Mouse (Mus musculus): ENCODE results near the gene Esrrb. TPM values are rescaled to one million over a fixed set of nuclear protein-coding genes. Genes with fewer than 3 reads are reported as not detected.

Gene Esrrb
- total RNA-seq, 1 experiment from 2014 or later = not detected

DNA sequence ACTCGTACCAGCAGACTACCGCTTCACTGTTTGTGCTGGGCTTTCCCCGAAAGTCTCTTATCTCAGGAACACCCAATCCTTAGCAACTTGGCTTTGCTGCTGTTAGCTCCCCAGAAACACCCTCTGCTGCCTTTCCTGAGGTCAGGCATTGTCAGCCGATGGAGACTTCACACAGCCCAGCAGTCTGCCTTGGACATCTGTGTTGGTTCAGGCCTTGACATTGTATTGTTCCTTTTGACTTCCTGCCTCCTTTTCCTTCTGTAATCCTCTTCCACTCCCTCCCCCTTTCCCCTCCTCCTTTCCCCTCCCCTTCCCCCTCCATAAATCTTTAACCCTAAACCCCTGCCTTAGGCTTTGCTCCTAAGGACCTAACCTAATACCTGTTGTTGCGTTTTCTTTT lies 155.7 kb downstream of the Esrrb start:
- ATAC-seq (replicated peaks in 1 of 2; ENCODE audit: insufficient read depth in 1 of 2, low FRiP score in 2 of 2, low TSS enrichment in 1 of 2, low read depth in 1 of 2, poor library complexity in 2 of 2, severe bottlenecking in 2 of 2) = no peak

DNA sequence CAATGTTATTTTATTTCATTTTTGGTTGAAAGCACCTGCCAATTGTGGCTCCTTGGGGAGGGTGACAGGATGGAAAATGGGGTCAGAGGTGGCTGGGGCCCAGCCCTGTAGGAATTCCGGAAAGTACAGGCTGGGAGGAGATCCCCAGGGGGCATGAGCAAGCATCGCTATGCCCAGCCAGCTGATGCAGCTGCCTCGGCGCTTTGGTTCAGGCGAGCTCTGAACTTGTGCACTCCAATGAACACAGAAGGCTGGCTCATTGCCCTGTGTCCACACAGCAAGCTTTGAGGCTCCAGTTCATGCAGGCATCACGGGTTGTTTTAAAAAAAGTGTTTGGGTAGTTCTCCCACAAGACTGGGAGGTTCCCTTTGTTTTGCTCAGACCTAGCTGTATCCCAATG lies 156.8 kb downstream of the Esrrb start:
- no peak for ATAC-seq (replicated peaks in 1 of 2; ENCODE audit: insufficient read depth in 1 of 2, low FRiP score in 2 of 2, low TSS enrichment in 1 of 2, low read depth in 1 of 2, poor library complexity in 2 of 2, severe bottlenecking in 2 of 2)

DNA sequence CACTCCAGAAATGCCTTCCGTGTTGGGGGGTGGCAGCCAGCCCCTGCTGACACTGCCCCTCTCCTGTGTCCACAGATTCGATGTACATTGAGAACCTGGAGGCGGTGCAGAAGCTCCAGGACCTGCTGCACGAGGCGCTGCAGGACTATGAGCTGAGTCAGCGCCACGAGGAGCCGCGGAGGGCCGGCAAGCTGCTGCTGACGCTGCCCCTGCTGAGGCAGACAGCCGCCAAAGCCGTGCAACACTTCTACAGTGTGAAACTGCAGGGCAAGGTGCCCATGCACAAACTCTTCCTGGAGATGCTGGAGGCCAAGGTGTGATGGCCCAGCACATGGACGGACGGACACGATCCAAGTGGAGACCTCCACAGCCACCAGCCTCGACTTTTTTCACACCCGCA lies 157.8 kb downstream of the Esrrb start:
- ATAC-seq (replicated peaks in 1 of 2; ENCODE audit: insufficient read depth in 1 of 2, low FRiP score in 2 of 2, low TSS enrichment in 1 of 2, low read depth in 1 of 2, poor library complexity in 2 of 2, severe bottlenecking in 2 of 2) = no peak

GRCm38 (mm10) chr12:86534283-86534682 lies 173.4 kb downstream of the Esrrb start:
- ATAC-seq (replicated peaks in 1 of 2; ENCODE audit: insufficient read depth in 1 of 2, low FRiP score in 2 of 2, low TSS enrichment in 1 of 2, low read depth in 1 of 2, poor library complexity in 2 of 2, severe bottlenecking in 2 of 2) = no peak

DNA sequence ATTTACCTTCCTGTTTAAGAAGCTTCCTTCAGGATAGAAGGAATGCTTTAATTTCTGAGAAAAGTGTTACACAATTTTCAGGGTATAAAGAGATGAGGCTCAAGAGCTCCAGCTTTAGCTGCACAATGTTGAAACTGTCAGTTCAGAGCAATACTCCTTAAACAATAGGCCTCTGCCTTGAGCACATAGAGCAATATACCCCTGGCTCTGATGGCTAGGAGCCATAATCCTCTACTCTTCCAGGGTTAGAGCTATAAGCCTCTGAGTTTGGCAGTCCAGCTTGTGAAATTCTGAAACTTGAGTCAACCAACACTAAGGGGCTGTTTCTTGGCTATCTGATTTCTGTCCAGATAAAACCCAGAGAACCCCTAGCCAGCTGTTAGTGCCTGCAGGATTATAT lies 176.9 kb downstream of the Esrrb start:
- no peak for ATAC-seq (replicated peaks in 1 of 2; ENCODE audit: insufficient read depth in 1 of 2, low FRiP score in 2 of 2, low TSS enrichment in 1 of 2, low read depth in 1 of 2, poor library complexity in 2 of 2, severe bottlenecking in 2 of 2)

- ATAC-seq (replicated peaks in 1 of 2; ENCODE audit: insufficient read depth in 1 of 2, low FRiP score in 2 of 2, low TSS enrichment in 1 of 2, low read depth in 1 of 2, poor library complexity in 2 of 2, severe bottlenecking in 2 of 2) = no peak
Observed at GRCm38 (mm10) chr12:86538711-86539110, 177.8 kb downstream of the Esrrb start.

GRCm38 (mm10) chr12:86539511-86539910 lies 178.6 kb downstream of the Esrrb start:
- ATAC-seq (replicated peaks in 1 of 2; ENCODE audit: insufficient read depth in 1 of 2, low FRiP score in 2 of 2, low TSS enrichment in 1 of 2, low read depth in 1 of 2, poor library complexity in 2 of 2, severe bottlenecking in 2 of 2) = no peak

- no peak for ATAC-seq (replicated peaks in 1 of 2; ENCODE audit: insufficient read depth in 1 of 2, low FRiP score in 2 of 2, low TSS enrichment in 1 of 2, low read depth in 1 of 2, poor library complexity in 2 of 2, severe bottlenecking in 2 of 2)
Observed at GRCm38 (mm10) chr12:86547808-86548207, 186.9 kb downstream of the Esrrb start.

DNA sequence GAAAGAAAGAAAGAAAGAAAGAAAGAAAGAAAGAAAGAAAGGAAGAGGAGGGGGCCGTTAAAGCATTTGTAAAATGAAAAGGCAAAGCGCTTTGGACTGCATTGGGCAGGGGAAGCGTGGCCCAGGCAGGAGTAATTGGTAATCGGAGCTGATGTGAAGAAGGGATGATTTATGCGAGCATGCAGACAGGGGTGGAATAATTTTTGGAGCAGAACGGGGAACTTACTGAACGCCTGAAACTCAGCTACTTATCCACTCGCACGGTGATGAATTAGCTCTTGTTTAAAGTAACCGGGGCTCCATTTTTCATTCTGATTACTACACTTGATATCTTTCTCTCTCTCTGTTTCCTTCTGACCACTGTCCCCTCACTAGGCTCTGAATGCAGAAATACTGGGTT lies 192.1 kb downstream of the Esrrb start:
- ATAC-seq (replicated peaks in 1 of 2; ENCODE audit: insufficient read depth in 1 of 2, low FRiP score in 2 of 2, low TSS enrichment in 1 of 2, low read depth in 1 of 2, poor library complexity in 2 of 2, severe bottlenecking in 2 of 2) = no peak

DNA sequence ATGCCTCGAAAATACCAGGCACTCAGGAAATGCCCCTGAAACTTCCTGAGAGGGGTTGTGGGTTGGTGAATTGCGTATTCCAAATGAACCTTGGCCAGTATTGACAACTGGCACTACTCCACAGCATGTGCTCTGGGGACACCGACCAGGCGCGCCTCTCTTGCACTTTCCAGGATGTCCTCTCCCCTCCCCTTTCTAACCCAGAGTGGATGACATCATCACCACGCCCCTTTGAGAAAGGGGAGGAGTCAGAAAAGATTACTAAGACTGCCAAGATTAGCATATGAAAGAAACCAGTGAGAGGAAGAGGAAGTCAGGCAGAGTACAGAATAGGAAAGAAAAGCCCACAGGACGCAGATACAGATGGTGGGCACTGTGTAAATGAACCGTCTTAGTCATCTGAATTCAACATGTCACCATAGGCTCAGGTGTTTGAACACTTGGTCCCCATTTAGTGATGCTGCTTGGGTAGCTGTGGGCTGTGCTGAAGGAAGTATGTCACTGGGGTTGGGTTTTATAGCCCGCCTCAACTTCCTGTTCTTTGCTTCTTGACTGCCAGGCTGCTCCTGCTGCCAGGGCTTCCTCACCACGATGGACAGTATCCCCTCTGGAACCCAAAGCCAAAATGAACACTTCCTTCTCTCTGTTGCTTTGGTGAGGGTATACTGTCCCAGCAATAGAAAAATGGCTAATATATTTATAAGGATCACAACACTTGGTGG lies 196.0 kb downstream of the Esrrb start:
- peak; percentile 22 to 68; a peak in 3 of 4 replicates for ATAC-seq (replicated peaks in 1 of 2; ENCODE audit: insufficient read depth in 1 of 2, low FRiP score in 2 of 2, low TSS enrichment in 1 of 2, low read depth in 1 of 2, poor library complexity in 2 of 2, severe bottlenecking in 2 of 2)

- ATAC-seq (replicated peaks in 1 of 2; ENCODE audit: insufficient read depth in 1 of 2, low FRiP score in 2 of 2, low TSS enrichment in 1 of 2, low read depth in 1 of 2, poor library complexity in 2 of 2, severe bottlenecking in 2 of 2) = no peak
Observed at GRCm38 (mm10) chr12:86558889-86559288, 198.0 kb downstream of the Esrrb start.

DNA sequence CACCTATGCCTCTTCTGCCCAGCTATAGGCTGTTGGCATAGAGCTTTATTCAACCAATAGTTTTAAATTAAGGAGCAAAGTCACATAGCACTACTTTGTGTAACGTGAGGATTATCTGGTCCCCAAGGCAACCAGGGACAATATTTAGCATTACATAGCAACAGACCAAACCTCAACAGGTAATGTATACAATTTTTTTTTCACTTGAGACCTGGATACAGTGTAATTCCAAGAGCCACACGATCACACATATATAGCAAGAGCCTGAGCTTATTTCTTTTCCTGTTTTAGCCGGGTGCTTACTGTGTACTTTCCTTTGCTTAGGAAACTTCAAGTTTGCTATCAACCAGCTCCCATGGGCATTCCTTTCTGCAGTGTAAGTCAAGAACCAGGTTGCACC lies 201.8 kb downstream of the Esrrb start:
- no peak for ATAC-seq (replicated peaks in 1 of 2; ENCODE audit: insufficient read depth in 1 of 2, low FRiP score in 2 of 2, low TSS enrichment in 1 of 2, low read depth in 1 of 2, poor library complexity in 2 of 2, severe bottlenecking in 2 of 2)

GRCm38 (mm10) chr12:86565996-86566395 lies 205.1 kb downstream of the Esrrb start:
- ATAC-seq (replicated peaks in 1 of 2; ENCODE audit: insufficient read depth in 1 of 2, low FRiP score in 2 of 2, low TSS enrichment in 1 of 2, low read depth in 1 of 2, poor library complexity in 2 of 2, severe bottlenecking in 2 of 2) = no peak

Other genes starting within 250 kb of the Esrrb start
- gene Gpatch2l, start 119.3 kb upstream of the Esrrb start, total RNA-seq (2017) = 33.6 and 47.6 TPM in 2 replicates

Measured in hematopoietic stem cell, adult 5-6 weeks (primary cell).